Mouse (Mus musculus) heart, embryonic 16.5 days (tissue): ENCODE data around the gene Ankrd23. TPM values are rescaled to one million over a fixed set of nuclear protein-coding genes. Genes with fewer than 3 reads are reported as not detected.

Experiments
- ATAC-seq: fragments of 200-750 bp; cut with Nextera tagmentation; replicated peaks from 2 replicates; pipeline ENCODE4 v1.8.0; 2017; ENCODE audit warnings: moderate number of reproducible peaks; ENCODE audit not compliant: insufficient read depth, low FRiP score; ENCODE audit errors: extremely low read depth
- H3K27ac ChIP-seq: fragments of 300-500 bp; sonication (generic); 2 replicates; pipeline ENCODE4 v1.5.1; 2014; ENCODE audit warnings: mild to moderate bottlenecking, low read length, control low read depth, moderate library complexity
- H3K27me3 ChIP-seq: fragments of 300-500 bp; sonication (generic); 2 replicates; pipeline ENCODE4 v1.6.1; 2014; ENCODE audit warnings: low read length, mixed read lengths; ENCODE audit not compliant: control insufficient read depth, insufficient read depth
- H3K36me3 ChIP-seq: fragments of 300-500 bp; sonication (generic); 2 replicates; pipeline ENCODE4 v1.6.1; 2014; ENCODE audit not compliant: control insufficient read depth, insufficient read depth
- H3K4me1 ChIP-seq: fragments of 300-500 bp; sonication (generic); 2 replicates; pipeline ENCODE4 v1.6.1; 2014; ENCODE audit warnings: low read length, mixed read lengths; ENCODE audit not compliant: control insufficient read depth, insufficient read depth
- H3K4me2 ChIP-seq: fragments of 300-500 bp; sonication (generic); 2 replicates; pipeline ENCODE4 v1.6.1; 2014; ENCODE audit warnings: low read depth, mild to moderate bottlenecking, control low read depth, low read length
- H3K4me3 ChIP-seq: fragments of 300-500 bp; sonication (generic); 2 replicates; pipeline ENCODE4 v1.5.1; 2014; ENCODE audit warnings: mild to moderate bottlenecking, control low read depth, low read length
- H3K9ac ChIP-seq: fragments of 300-500 bp; sonication (generic); 2 replicates; pipeline ENCODE4 v1.6.1; 2014; ENCODE audit warnings: low read length, control low read depth
- H3K9me3 ChIP-seq: fragments of 300-500 bp; sonication (generic); replicated peaks from 2 replicates; pipeline ENCODE4 v1.6.1; 2016; ENCODE audit warnings: low read length; ENCODE audit not compliant: control insufficient read depth
- WGBS: fragments of 180-500 bp; shearing (Covaris S2); extraction: QIAGEN DNeasy Blood & Tissue Kit; methylation state at CpG from one replicate; pipeline ENCODE4 v1.1.7; 2014; 5-methylcytosine and 5-hydroxymethylcytosine counted together
- polyA plus RNA-seq: library from polyadenylated mRNA; unstranded; fragments of >200 nt; fragmentation: Nextera tagmentation; extraction: Ambion mirVana; gene quantifications from 2 replicates; pipeline ENCODE4 v1.2.1, GENCODE M21; 2015

The Ankrd23 gene
- polyA plus RNA-seq, 1 experiment from 2014 or later = 30.2 TPM

- H3K9ac ChIP-seq = peak within 1 kb of the TSS; percentile 98
- peak within 1 kb of the TSS; percentile 73 for H3K4me2 ChIP-seq
- peak; percentile 45 for ATAC-seq
- no peaks in the 10 kb centered on the region for H3K9me3 ChIP-seq
- H3K36me3 ChIP-seq = peaks cover 9% of the 10 kb centered on the region
- 1% methylated on average over 69 of the region's 69 CpGs for WGBS
- peak within 1 kb of the TSS; percentile 90 for H3K4me3 ChIP-seq
- H3K4me1 ChIP-seq = peaks cover 43% of the 10 kb centered on the region
- peak within 1 kb of the TSS; percentile 98 for H3K27ac ChIP-seq
- H3K27me3 ChIP-seq = no peaks in the 10 kb centered on the region
Observed at GRCm38 (mm10) chr1:36558031-36558993, 21.6 kb upstream of the Ankrd23 start, which contains the start of gene Sema4c. Gene Sema4c, minus strand, starts transcription at chr1:36558349.

GRCm38 (mm10) chr1:36557457-36558011 is 20.9 kb upstream of the Ankrd23 start:
- H3K9ac ChIP-seq = peak overlapping the region; percentile 98
- peak overlapping the region; percentile 73 for H3K4me2 ChIP-seq
- ATAC-seq = peak; percentile 76
- 0% methylated on average over 44 of the region's 48 CpGs for WGBS
- H3K4me3 ChIP-seq = peak overlapping the region; percentile 90
- peaks cover 43% of the 10 kb centered on the region for H3K4me1 ChIP-seq
- no peaks in the 10 kb centered on the region for H3K9me3 ChIP-seq
- H3K27me3 ChIP-seq = no peaks in the 10 kb centered on the region
- peak overlapping the region; percentile 98 for H3K27ac ChIP-seq
- H3K36me3 ChIP-seq = peaks cover 17% of the 10 kb centered on the region

GRCm38 (mm10) chr1:36556553-36557456 is 20.1 kb upstream of the Ankrd23 start:
- Histone ChIP-seq H3K9me3 (no peaks in the 10 kb centered on the region), H3K27me3 (no peaks in the 10 kb centered on the region), H3K27ac (peak overlapping the region; percentile 98), H3K4me1 (peaks cover 38% of the 10 kb centered on the region), H3K4me3 (peak overlapping the region; percentile 90), H3K9ac (peak overlapping the region; percentile 98), H3K4me2 (peak overlapping the region; percentile 73), H3K36me3 (peaks cover 24% of the 10 kb centered on the region)
- ATAC-seq = peak; percentile 66
- under 1% methylated on average over 52 of the region's 52 CpGs for WGBS

GRCm38 (mm10) chr1:36555798-36556395 is 19.2 kb upstream of the Ankrd23 start:
- peaks cover 32% of the 10 kb centered on the region for H3K36me3 ChIP-seq
- H3K9ac ChIP-seq = peak overlapping the region; percentile 98
- peak overlapping the region; percentile 98 for H3K27ac ChIP-seq
- H3K4me2 ChIP-seq = peak overlapping the region; percentile 73
- ATAC-seq = no peak
- 7% methylated on average over 8 of the region's 8 CpGs for WGBS
- H3K4me3 ChIP-seq = peak overlapping the region; percentile 90
- H3K27me3 ChIP-seq = no peaks in the 10 kb centered on the region
- H3K9me3 ChIP-seq = no peaks in the 10 kb centered on the region
- H3K4me1 ChIP-seq = peaks cover 36% of the 10 kb centered on the region

- Histone ChIP-seq H3K9me3 (no peaks in the 10 kb centered on the region), H3K4me3 (0 out of 2 replicates have a peak overlapping the region, but pooled peaks have one; percentile 90), H3K4me1 (peaks cover 31% of the 10 kb centered on the region), H3K27me3 (no peaks in the 10 kb centered on the region), H3K9ac (no peak overlapping the region), H3K4me2 (peak overlapping the region; percentile 73), H3K27ac (peak overlapping the region; percentile 41), H3K36me3 (peaks cover 40% of the 10 kb centered on the region)
- WGBS = 65% methylated on average over 21 of the region's 21 CpGs
- no peak for ATAC-seq
Observed at GRCm38 (mm10) chr1:36554633-36555399, 18.1 kb upstream of the Ankrd23 start.

GRCm38 (mm10) chr1:36552506-36552905 is 15.8 kb upstream of the Ankrd23 start:
- H3K4me3 ChIP-seq = no peak overlapping the region
- ATAC-seq = no peak
- WGBS = 88% methylated on average over 16 of the region's 16 CpGs
- H3K9me3 ChIP-seq = no peaks in the 10 kb centered on the region
- H3K4me1 ChIP-seq = peaks cover 32% of the 10 kb centered on the region
- H3K9ac ChIP-seq = no peak overlapping the region
- H3K27me3 ChIP-seq = no peaks in the 10 kb centered on the region
- H3K4me2 ChIP-seq = no peak overlapping the region
- H3K27ac ChIP-seq = no peak overlapping the region
- peaks cover 48% of the 10 kb centered on the region for H3K36me3 ChIP-seq

- no peak overlapping the region for H3K9ac ChIP-seq
- no peaks in the 10 kb centered on the region for H3K9me3 ChIP-seq
- 81% methylated on average over 17 of the region's 17 CpGs for WGBS
- H3K4me3 ChIP-seq = no peak overlapping the region
- no peak overlapping the region for H3K27ac ChIP-seq
- ATAC-seq = no peak
- H3K4me1 ChIP-seq = peaks cover 34% of the 10 kb centered on the region
- no peak overlapping the region for H3K4me2 ChIP-seq
- peaks cover 48% of the 10 kb centered on the region for H3K36me3 ChIP-seq
- H3K27me3 ChIP-seq = no peaks in the 10 kb centered on the region
Observed at GRCm38 (mm10) chr1:36551904-36552303, 15.2 kb upstream of the Ankrd23 start.
